Mouse (Mus musculus): ENCODE data around the gene Olfr427. TPM values are rescaled to one million over a fixed set of nuclear protein-coding genes. Genes with fewer than 3 reads are reported as not detected.
"Not testable (repeated sequence)": the region's sequence is repeated elsewhere in the genome, so short reads cannot be mapped to it uniquely, and the experiment has no call there.

Gene Olfr427
- polyA plus RNA-seq (2012; rRNA removed) = not detected in 2 replicates

DNA sequence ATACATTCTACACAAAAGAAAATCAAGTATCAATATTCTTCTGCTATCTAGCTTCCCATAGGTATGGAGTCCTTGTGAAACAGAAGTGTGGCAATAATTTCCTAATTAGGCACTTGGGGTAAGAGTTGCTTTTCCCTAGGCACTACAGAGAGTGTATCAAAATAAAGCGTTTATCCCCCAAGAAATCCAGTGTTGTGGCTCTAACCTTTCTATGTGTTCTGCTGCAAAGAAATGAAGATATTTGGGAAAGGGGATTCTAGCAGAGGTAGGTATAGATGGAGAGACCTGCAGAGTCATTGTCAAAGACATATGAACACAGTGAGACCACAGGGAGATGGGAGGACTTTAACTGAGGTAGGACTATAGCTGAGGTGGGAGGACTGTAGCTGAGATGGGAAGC, at the start of gene Olfr427:
Gene Olfr427 (plus strand): TSS at position 301 of the 400 bp plus-strand sequence.
- Histone ChIP-seq H3K27ac (ENCODE audit: insufficient read depth, low read length) (no peak within 1 kb of the TSS), H3K4me3 (ENCODE audit: extremely low read depth, insufficient read depth, insufficient read length) (no peak within 1 kb of the TSS), H3K4me1 (ENCODE audit: control insufficient read depth, insufficient read depth, insufficient read length) (no peaks in the 10 kb centered on the region), H3K27me3 (ENCODE audit: control insufficient read depth, insufficient read depth, low read length) (no peaks in the 10 kb centered on the region), H3K36me3 (ENCODE audit: control insufficient read depth, insufficient read depth, low read length) (no peaks in the 10 kb centered on the region)
- 86% methylated on average over 1 of the region's 1 CpGs for WGBS
- TF ChIP-seq POLR2A (IDR thresholded peaks at IDR 0.05; ENCODE audit: low read depth, low read length) = no peak
- TF ChIP-seq CTCF (IDR thresholded peaks at IDR 0.05; ENCODE audit: extremely low read depth, insufficient read depth, insufficient read length, insufficient replicate concordance) = no peak
- DNase-seq (ENCODE audit: low read depth in 1 of 2, low spot score in 2 of 2) = no peak

- not testable (repeated sequence) for H3K4me1 ChIP-seq (ENCODE audit: control insufficient read depth, insufficient read depth, insufficient read length); DNase-seq (ENCODE audit: low read depth in 1 of 2, low spot score in 2 of 2); H3K4me3 ChIP-seq (ENCODE audit: extremely low read depth, insufficient read depth, insufficient read length); H3K27me3 ChIP-seq (ENCODE audit: control insufficient read depth, insufficient read depth, low read length); H3K36me3 ChIP-seq (ENCODE audit: control insufficient read depth, insufficient read depth, low read length); H3K27ac ChIP-seq (ENCODE audit: insufficient read depth, low read length)
- 38% methylated on average over 6 of the region's 6 CpGs for WGBS
Observed at GRCm38 (mm10) chr1:174048227-174048626, 48.5 kb upstream of the Olfr427 start.

GRCm38 (mm10) chr1:174048893-174049292, 47.8 kb upstream of the Olfr427 start, which contains the start of gene Olfr432:
TSS of gene Olfr432 (plus strand) at chr1:174049205.
- 74% methylated on average over 2 of the region's 2 CpGs for WGBS
- H3K36me3 ChIP-seq (ENCODE audit: control insufficient read depth, insufficient read depth, low read length) = no peaks in the 10 kb centered on the region
- H3K27ac ChIP-seq (ENCODE audit: insufficient read depth, low read length) = no peak within 1 kb of the TSS
- no peak for TF ChIP-seq CTCF (IDR thresholded peaks at IDR 0.05; ENCODE audit: extremely low read depth, insufficient read depth, insufficient read length, insufficient replicate concordance)
- TF ChIP-seq POLR2A (IDR thresholded peaks at IDR 0.05; ENCODE audit: low read depth, low read length) = no peak
- peaks cover 4% of the 10 kb centered on the region; the same call in 1 of the 2 replicates for H3K4me1 ChIP-seq (ENCODE audit: control insufficient read depth, insufficient read depth, insufficient read length)
- no peak for DNase-seq (ENCODE audit: low read depth in 1 of 2, low spot score in 2 of 2)
- no peak within 1 kb of the TSS for H3K4me3 ChIP-seq (ENCODE audit: extremely low read depth, insufficient read depth, insufficient read length)
- H3K27me3 ChIP-seq (ENCODE audit: control insufficient read depth, insufficient read depth, low read length) = no peaks in the 10 kb centered on the region

DNA sequence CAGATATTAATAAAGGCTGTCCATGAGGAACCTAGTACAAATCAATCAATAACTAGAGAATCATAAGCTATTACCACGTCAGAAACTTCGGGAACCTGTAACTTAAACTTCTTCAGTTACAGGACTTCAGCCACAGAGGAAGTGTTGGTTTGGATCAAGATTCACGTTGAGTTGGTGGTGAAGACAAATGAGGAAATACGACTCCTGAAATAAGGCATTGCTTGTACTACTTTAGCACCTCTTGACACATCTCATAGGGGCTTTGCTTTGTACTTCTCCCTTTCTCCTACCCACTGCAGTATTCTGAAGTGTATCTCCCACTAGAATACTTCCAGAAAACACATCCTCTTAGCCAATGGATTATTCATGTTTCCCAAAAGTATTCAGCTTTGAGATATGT, 47.3 kb upstream of the Olfr427 start:
- DNase-seq (ENCODE audit: low read depth in 1 of 2, low spot score in 2 of 2); H3K27ac ChIP-seq (ENCODE audit: insufficient read depth, low read length); H3K36me3 ChIP-seq (ENCODE audit: control insufficient read depth, insufficient read depth, low read length); H3K27me3 ChIP-seq (ENCODE audit: control insufficient read depth, insufficient read depth, low read length); H3K4me1 ChIP-seq (ENCODE audit: control insufficient read depth, insufficient read depth, insufficient read length); H3K4me3 ChIP-seq (ENCODE audit: extremely low read depth, insufficient read depth, insufficient read length): not testable (repeated sequence)
- WGBS = 15% methylated on average over 4 of the region's 4 CpGs

GRCm38 (mm10) chr1:174050532-174050931, 46.2 kb upstream of the Olfr427 start:
- H3K4me1 ChIP-seq (ENCODE audit: control insufficient read depth, insufficient read depth, insufficient read length) = peaks cover 4% of the 10 kb centered on the region
- DNase-seq (ENCODE audit: low read depth in 1 of 2, low spot score in 2 of 2) = no peak
- 76% methylated on average over 4 of the region's 4 CpGs for WGBS

DNA sequence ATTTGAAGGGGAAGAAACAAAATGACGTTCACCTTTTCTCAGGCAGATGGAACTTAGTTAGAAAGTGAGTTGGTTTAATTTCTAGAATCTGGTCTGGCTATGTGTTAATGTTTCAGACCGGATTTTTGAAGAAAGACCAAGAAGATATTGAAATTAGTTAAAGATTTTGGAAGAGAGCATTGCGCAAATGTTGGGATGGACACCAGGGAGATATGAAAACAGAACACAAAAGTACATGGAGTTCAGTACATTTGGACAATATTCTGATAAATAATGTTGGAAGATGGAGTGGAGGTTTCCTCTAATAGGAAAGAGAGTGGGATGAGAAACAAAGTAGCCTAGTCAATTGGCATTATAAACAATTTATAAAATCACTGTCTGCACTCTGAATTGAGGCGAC, 45.2 kb upstream of the Olfr427 start:
- Histone ChIP-seq H3K36me3 (ENCODE audit: control insufficient read depth, insufficient read depth, low read length) (no peaks in the 10 kb centered on the region), H3K27ac (ENCODE audit: insufficient read depth, low read length) (no peak overlapping the region), H3K4me1 (ENCODE audit: control insufficient read depth, insufficient read depth, insufficient read length) (peaks cover 4% of the 10 kb centered on the region), H3K4me3 (ENCODE audit: extremely low read depth, insufficient read depth, insufficient read length) (no peak overlapping the region), H3K27me3 (ENCODE audit: control insufficient read depth, insufficient read depth, low read length) (no peaks in the 10 kb centered on the region)
- TF ChIP-seq POLR2A (IDR thresholded peaks at IDR 0.05; ENCODE audit: low read depth, low read length) (no peak), CTCF (IDR thresholded peaks at IDR 0.05; ENCODE audit: extremely low read depth, insufficient read depth, insufficient read length, insufficient replicate concordance) (no peak)
- DNase-seq (ENCODE audit: low read depth in 1 of 2, low spot score in 2 of 2) = no peak
- WGBS = 89% methylated on average over 4 of the region's 4 CpGs

More at GRCm38 (mm10) chr1:174050532-174050931, 46.2 kb upstream of the Olfr427 start:
- Histone ChIP-seq H3K27ac (ENCODE audit: insufficient read depth, low read length) (no peak overlapping the region), H3K27me3 (ENCODE audit: control insufficient read depth, insufficient read depth, low read length) (no peaks in the 10 kb centered on the region), H3K4me3 (ENCODE audit: extremely low read depth, insufficient read depth, insufficient read length) (no peak overlapping the region), H3K36me3 (ENCODE audit: control insufficient read depth, insufficient read depth, low read length) (no peaks in the 10 kb centered on the region)
- TF ChIP-seq POLR2A (IDR thresholded peaks at IDR 0.05; ENCODE audit: low read depth, low read length) (no peak), CTCF (IDR thresholded peaks at IDR 0.05; ENCODE audit: extremely low read depth, insufficient read depth, insufficient read length, insufficient replicate concordance) (no peak)

DNA sequence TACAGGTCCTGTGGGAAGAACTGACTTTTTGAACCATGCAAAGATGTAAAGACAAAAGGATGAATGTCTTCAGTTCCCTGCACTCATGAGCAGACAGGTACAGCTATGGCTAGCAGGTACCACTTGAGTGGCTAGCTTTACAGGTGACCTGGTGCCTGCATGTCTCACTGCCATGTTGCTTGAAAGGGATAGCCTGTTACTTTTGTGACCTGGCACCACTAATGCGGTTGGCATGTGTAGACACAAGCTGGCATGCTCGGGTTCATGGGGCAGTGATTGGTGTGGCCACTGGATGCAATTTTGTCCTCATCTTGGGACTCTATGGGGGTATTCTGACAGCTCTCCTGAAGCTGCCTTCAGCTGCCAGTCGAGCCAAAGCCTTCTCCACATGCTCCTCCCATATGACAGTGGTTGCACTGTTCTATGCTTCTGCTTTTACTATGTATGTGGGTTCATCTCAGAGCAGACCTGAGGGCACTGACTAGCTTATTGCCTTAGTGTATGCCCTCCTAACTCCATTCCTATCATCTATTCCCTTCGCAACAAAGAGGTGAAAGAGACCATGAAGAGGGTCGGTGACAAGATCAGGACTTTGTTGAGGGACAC, 44.7 kb upstream of the Olfr427 start:
- no peak for DNase-seq (ENCODE audit: low read depth in 1 of 2, low spot score in 2 of 2)
- H3K4me1 ChIP-seq (ENCODE audit: control insufficient read depth, insufficient read depth, insufficient read length) = peaks cover 4% of the 10 kb centered on the region
- H3K27ac ChIP-seq (ENCODE audit: insufficient read depth, low read length) = no peak overlapping the region
- TF ChIP-seq CTCF (IDR thresholded peaks at IDR 0.05; ENCODE audit: extremely low read depth, insufficient read depth, insufficient read length, insufficient replicate concordance) = no peak
- TF ChIP-seq POLR2A (IDR thresholded peaks at IDR 0.05; ENCODE audit: low read depth, low read length) = no peak
- H3K36me3 ChIP-seq (ENCODE audit: control insufficient read depth, insufficient read depth, low read length) = no peaks in the 10 kb centered on the region
- no peaks in the 10 kb centered on the region for H3K27me3 ChIP-seq (ENCODE audit: control insufficient read depth, insufficient read depth, low read length)
- 75% methylated on average over 5 of the region's 5 CpGs for WGBS
- H3K4me3 ChIP-seq (ENCODE audit: extremely low read depth, insufficient read depth, insufficient read length) = no peak overlapping the region
